Mouse (Mus musculus): Measurements from ENCODE around the gene 1600002K03Rik. TPM values are rescaled to one million over a fixed set of nuclear protein-coding genes. Genes with fewer than 3 reads are reported as not detected.
"Not testable (repeated sequence)": the region's sequence is repeated elsewhere in the genome, so short reads cannot be mapped to it uniquely, and the experiment has no call there.

The 1600002K03Rik gene
- total RNA-seq, 2 experiments from 2014 or later: not detected

- no peak for ATAC-seq (replicated peaks; ENCODE audit: low FRiP score, poor library complexity, severe bottlenecking)
Measured at GRCm38 (mm10) chr10:80208248-80208647, 35.5 kb downstream of the 1600002K03Rik start.

- ATAC-seq (replicated peaks; ENCODE audit: low FRiP score, poor library complexity, severe bottlenecking): no peak
Measured at GRCm38 (mm10) chr10:80208841-80209371, 36.2 kb downstream of the 1600002K03Rik start.

- not testable (repeated sequence) for ATAC-seq (replicated peaks; ENCODE audit: low FRiP score, poor library complexity, severe bottlenecking)
Measured at GRCm38 (mm10) chr10:80211547-80212103, 38.9 kb downstream of the 1600002K03Rik start.

- ATAC-seq (replicated peaks; ENCODE audit: low FRiP score, poor library complexity, severe bottlenecking): no peak
Measured at GRCm38 (mm10) chr10:80215048-80215772, 42.5 kb downstream of the 1600002K03Rik start.

GRCm38 (mm10) chr10:80220676-80221075, 47.9 kb downstream of the 1600002K03Rik start:
- no peak for ATAC-seq (replicated peaks; ENCODE audit: low FRiP score, poor library complexity, severe bottlenecking)

- not testable (repeated sequence) for ATAC-seq (replicated peaks; ENCODE audit: low FRiP score, poor library complexity, severe bottlenecking)
Measured at GRCm38 (mm10) chr10:80223137-80223536, 50.4 kb downstream of the 1600002K03Rik start.

Other genes starting within 250 kb of the 1600002K03Rik start
- 4.2 and 9.7 TPM in 2 replicates for gene Arid3a, start 245.9 kb upstream of the 1600002K03Rik start, total RNA-seq (2015; ENCODE audit: low replicate concordance)
- gene Arid3a, start 245.9 kb upstream of the 1600002K03Rik start, total RNA-seq (2017; ENCODE audit: low replicate concordance): 4.8 and 8.6 TPM in 2 replicates
- gene Wdr18, start 212.8 kb upstream of the 1600002K03Rik start, total RNA-seq (2015; ENCODE audit: low replicate concordance): 4.0 and 10.1 TPM in 2 replicates
- 0.98 and 4.6 TPM in 2 replicates for gene Wdr18, start 212.8 kb upstream of the 1600002K03Rik start, total RNA-seq (2017; ENCODE audit: low replicate concordance)
- gene Grin3b, start 202.2 kb upstream of the 1600002K03Rik start, total RNA-seq (2015; ENCODE audit: low replicate concordance): not detected in 2 replicates
- gene Grin3b, start 202.2 kb upstream of the 1600002K03Rik start, total RNA-seq (2017; ENCODE audit: low replicate concordance): not detected in 2 replicates
- 57.0 and 78.9 TPM in 2 replicates for gene Tmem259, start 188.6 kb upstream of the 1600002K03Rik start, total RNA-seq (2015; ENCODE audit: low replicate concordance)
- 49.2 and 51.1 TPM in 2 replicates for gene Tmem259, start 188.6 kb upstream of the 1600002K03Rik start, total RNA-seq (2017; ENCODE audit: low replicate concordance)
- gene Cnn2, start 184.4 kb upstream of the 1600002K03Rik start, total RNA-seq (2015; ENCODE audit: low replicate concordance): 20.1 and 39.6 TPM in 2 replicates
- 18.2 and 26.3 TPM in 2 replicates for gene Cnn2, start 184.4 kb upstream of the 1600002K03Rik start, total RNA-seq (2017; ENCODE audit: low replicate concordance)
- gene Abca7, start 176.4 kb upstream of the 1600002K03Rik start, total RNA-seq (2015; ENCODE audit: low replicate concordance): 44.0 and 58.4 TPM in 2 replicates
- 58.6 and 71.8 TPM in 2 replicates for gene Abca7, start 176.4 kb upstream of the 1600002K03Rik start, total RNA-seq (2017; ENCODE audit: low replicate concordance)
- gene Arhgap45, start 156.3 kb upstream of the 1600002K03Rik start, total RNA-seq (2015; ENCODE audit: low replicate concordance): 23.4 and 23.9 TPM in 2 replicates
- gene Arhgap45, start 156.3 kb upstream of the 1600002K03Rik start, total RNA-seq (2017; ENCODE audit: low replicate concordance): 16.0 and 28.8 TPM in 2 replicates
- 18.4 and 20.5 TPM in 2 replicates for gene Polr2e, start 133.1 kb upstream of the 1600002K03Rik start, total RNA-seq (2015; ENCODE audit: low replicate concordance)
- gene Polr2e, start 133.1 kb upstream of the 1600002K03Rik start, total RNA-seq (2017; ENCODE audit: low replicate concordance): 14.6 and 28.4 TPM in 2 replicates
- 371 and 490 TPM in 2 replicates for gene Gpx4, start 125.8 kb upstream of the 1600002K03Rik start, total RNA-seq (2015; ENCODE audit: low replicate concordance)
- 239 and 372 TPM in 2 replicates for gene Gpx4, start 125.8 kb upstream of the 1600002K03Rik start, total RNA-seq (2017; ENCODE audit: low replicate concordance)
- gene Sbno2, start 67.4 kb upstream of the 1600002K03Rik start, total RNA-seq (2015; ENCODE audit: low replicate concordance): 19.5 and 21.8 TPM in 2 replicates
- 34.3 and 36.1 TPM in 2 replicates for gene Sbno2, start 67.4 kb upstream of the 1600002K03Rik start, total RNA-seq (2017; ENCODE audit: low replicate concordance)
- 224 and 296 TPM in 2 replicates for gene Stk11, start 57.1 kb upstream of the 1600002K03Rik start, total RNA-seq (2015; ENCODE audit: low replicate concordance)
- 440 and 520 TPM in 2 replicates for gene Stk11, start 57.1 kb upstream of the 1600002K03Rik start, total RNA-seq (2017; ENCODE audit: low replicate concordance)
- 89.3 and 94.8 TPM in 2 replicates for gene Atp5d, start 34.3 kb upstream of the 1600002K03Rik start, total RNA-seq (2015; ENCODE audit: low replicate concordance)
- gene Atp5d, start 34.3 kb upstream of the 1600002K03Rik start, total RNA-seq (2017; ENCODE audit: low replicate concordance): 19.4 and 39.9 TPM in 2 replicates
- gene Cbarp, start 32.1 kb upstream of the 1600002K03Rik start, total RNA-seq (2015; ENCODE audit: low replicate concordance): not detected in 2 replicates
- not detected in 2 replicates for gene Cbarp, start 32.1 kb upstream of the 1600002K03Rik start, total RNA-seq (2017; ENCODE audit: low replicate concordance)
- 20.1 and 23.8 TPM in 2 replicates for gene Midn, start 24.7 kb upstream of the 1600002K03Rik start, total RNA-seq (2015; ENCODE audit: low replicate concordance)
- gene Midn, start 24.7 kb upstream of the 1600002K03Rik start, total RNA-seq (2017; ENCODE audit: low replicate concordance): 12.5 and 18.2 TPM in 2 replicates
- gene Cirbp, start 7.0 kb upstream of the 1600002K03Rik start, total RNA-seq (2015; ENCODE audit: low replicate concordance): 10.1 and 19.7 TPM in 2 replicates
- 33.5 and 39.6 TPM in 2 replicates for gene Cirbp, start 7.0 kb upstream of the 1600002K03Rik start, total RNA-seq (2017; ENCODE audit: low replicate concordance)
- not detected in 2 replicates for gene Efna2, start 6.5 kb downstream of the 1600002K03Rik start, total RNA-seq (2015; ENCODE audit: low replicate concordance)
- gene Efna2, start 6.5 kb downstream of the 1600002K03Rik start, total RNA-seq (2017; ENCODE audit: low replicate concordance): not detected in 2 replicates
- gene Mum1, start 53.5 kb downstream of the 1600002K03Rik start, total RNA-seq (2015; ENCODE audit: low replicate concordance): 26.3 and 59.5 TPM in 2 replicates
- 65.3 and 74.2 TPM in 2 replicates for gene Mum1, start 53.5 kb downstream of the 1600002K03Rik start, total RNA-seq (2017; ENCODE audit: low replicate concordance)
- 87.6 and 109 TPM in 2 replicates for gene Ndufs7, start 76.2 kb downstream of the 1600002K03Rik start, total RNA-seq (2015; ENCODE audit: low replicate concordance)
- 43.9 and 66.0 TPM in 2 replicates for gene Ndufs7, start 76.2 kb downstream of the 1600002K03Rik start, total RNA-seq (2017; ENCODE audit: low replicate concordance)
- 1.4 TPM in 1 of 2 replicates, not detected in the other for gene Gamt, start 88.1 kb downstream of the 1600002K03Rik start, total RNA-seq (2015; ENCODE audit: low replicate concordance)
- gene Gamt, start 88.1 kb downstream of the 1600002K03Rik start, total RNA-seq (2017; ENCODE audit: low replicate concordance): not detected in 2 replicates
- 35.6 and 83.6 TPM in 2 replicates for gene Dazap1, start 88.5 kb downstream of the 1600002K03Rik start, total RNA-seq (2015; ENCODE audit: low replicate concordance)
- gene Dazap1, start 88.5 kb downstream of the 1600002K03Rik start, total RNA-seq (2017; ENCODE audit: low replicate concordance): 72.0 and 102 TPM in 2 replicates
- 689 and 862 TPM in 2 replicates for gene Rps15, start 119.5 kb downstream of the 1600002K03Rik start, total RNA-seq (2015; ENCODE audit: low replicate concordance)
- 557 and 668 TPM in 2 replicates for gene Rps15, start 119.5 kb downstream of the 1600002K03Rik start, total RNA-seq (2017; ENCODE audit: low replicate concordance)
- gene Apc2, start 123.0 kb downstream of the 1600002K03Rik start, total RNA-seq (2015; ENCODE audit: low replicate concordance): not detected in 2 replicates
- 0.13 TPM in 1 of 2 replicates, not detected in the other for gene Apc2, start 123.0 kb downstream of the 1600002K03Rik start, total RNA-seq (2017; ENCODE audit: low replicate concordance)
- 7.2 and 13.4 TPM in 2 replicates for gene 2310011J03Rik, start 147.6 kb downstream of the 1600002K03Rik start, total RNA-seq (2015; ENCODE audit: low replicate concordance)
- gene 2310011J03Rik, start 147.6 kb downstream of the 1600002K03Rik start, total RNA-seq (2017; ENCODE audit: low replicate concordance): 6.1 and 10.8 TPM in 2 replicates
- gene Pcsk4, start 156.6 kb downstream of the 1600002K03Rik start, total RNA-seq (2015; ENCODE audit: low replicate concordance): not detected in 2 replicates
- 1.0 TPM in 1 of 2 replicates, not detected in the other for gene Pcsk4, start 156.6 kb downstream of the 1600002K03Rik start, total RNA-seq (2017; ENCODE audit: low replicate concordance)
- 17.2 and 22.3 TPM in 2 replicates for gene Reep6, start 157.0 kb downstream of the 1600002K03Rik start, total RNA-seq (2015; ENCODE audit: low replicate concordance)
- 16.8 and 18.2 TPM in 2 replicates for gene Reep6, start 157.0 kb downstream of the 1600002K03Rik start, total RNA-seq (2017; ENCODE audit: low replicate concordance)
- 0.84 TPM in 1 of 2 replicates, not detected in the other for gene Adamtsl5, start 175.5 kb downstream of the 1600002K03Rik start, total RNA-seq (2015; ENCODE audit: low replicate concordance)
- 0.13 and 30.2 TPM in 2 replicates for gene Adamtsl5, start 175.5 kb downstream of the 1600002K03Rik start, total RNA-seq (2017; ENCODE audit: low replicate concordance)
- gene Plk5, start 183.5 kb downstream of the 1600002K03Rik start, total RNA-seq (2015; ENCODE audit: low replicate concordance): not detected in 2 replicates
- gene Plk5, start 183.5 kb downstream of the 1600002K03Rik start, total RNA-seq (2017; ENCODE audit: low replicate concordance): not detected in 2 replicates
- 1.4 TPM in 1 of 2 replicates, not detected in the other for gene Mex3d, start 214.7 kb downstream of the 1600002K03Rik start, total RNA-seq (2015; ENCODE audit: low replicate concordance)
- gene Mex3d, start 214.7 kb downstream of the 1600002K03Rik start, total RNA-seq (2017; ENCODE audit: low replicate concordance): 6.7 TPM in 1 of 2 replicates, not detected in the other
- gene Mbd3, start 226.6 kb downstream of the 1600002K03Rik start, total RNA-seq (2015; ENCODE audit: low replicate concordance): 33.5 TPM in 2 replicates
- 39.7 and 45.8 TPM in 2 replicates for gene Mbd3, start 226.6 kb downstream of the 1600002K03Rik start, total RNA-seq (2017; ENCODE audit: low replicate concordance)
- gene Uqcr11, start 233.9 kb downstream of the 1600002K03Rik start, total RNA-seq (2015; ENCODE audit: low replicate concordance): 65.8 and 80.0 TPM in 2 replicates
- 67.9 and 87.3 TPM in 2 replicates for gene Uqcr11, start 233.9 kb downstream of the 1600002K03Rik start, total RNA-seq (2017; ENCODE audit: low replicate concordance)

Data from erythroid progenitor cell, adult 5-6 weeks (primary cell).